Mouse (Mus musculus) embryonic facial prominence, embryonic 10.5 days (tissue): Measurements from ENCODE around the gene Enpp4. TPM values are rescaled to one million over a fixed set of nuclear protein-coding genes. Genes with fewer than 3 reads are reported as not detected.

ENCODE experiments used
- DNase-seq: peaks from one replicate; pipeline ENCODE4 v3.0.0-alpha.2; 2017; ENCODE audit warnings: low spot score
- H3K27ac ChIP-seq: fragments of 300-500 bp; sonication (generic); replicated peaks from 2 replicates; pipeline ENCODE4 v1.5.1; 2016; ENCODE audit warnings: mild to moderate bottlenecking
- H3K27me3 ChIP-seq: fragments of 300-500 bp; sonication (generic); replicated peaks from 2 replicates; pipeline ENCODE4 v1.6.1; 2016; ENCODE audit warnings: low read depth, mild to moderate bottlenecking; ENCODE audit not compliant: poor library complexity, severe bottlenecking
- H3K36me3 ChIP-seq: fragments of 300-500 bp; sonication (generic); replicated peaks from 2 replicates; pipeline ENCODE4 v1.6.1; 2016; ENCODE audit warnings: mild to moderate bottlenecking, moderate library complexity
- H3K4me1 ChIP-seq: fragments of 300-500 bp; sonication (generic); 2 replicates; pipeline ENCODE4 v1.6.1; 2016
- H3K4me3 ChIP-seq: fragments of 300-500 bp; sonication (generic); 2 replicates; pipeline ENCODE4 v1.5.1; 2016; ENCODE audit warnings: mild to moderate bottlenecking, moderate library complexity
- H3K9me3 ChIP-seq: fragments of 300-500 bp; sonication (generic); 2 replicates; pipeline ENCODE4 v1.6.1; 2016; ENCODE audit warnings: mild to moderate bottlenecking
- WGBS: fragments of 180-500 bp; shearing (Covaris S2); methylation state at CpG from one replicate; pipeline ENCODE4 v1.1.7; 2016; 5-methylcytosine and 5-hydroxymethylcytosine counted together
- polyA plus RNA-seq: library from polyadenylated mRNA; unstranded; fragments of >200 nt; fragmentation: Nextera tagmentation; extraction: Ambion mirVana; gene quantifications from 2 replicates; pipeline ENCODE4 v1.2.1, GENCODE M21; 2016

The Enpp4 gene
- polyA plus RNA-seq, 1 experiment from 2014 or later, result 3.1 TPM

- H3K27me3 ChIP-seq, result no peaks in the 10 kb centered on the region
- no peak for DNase-seq
- no peak overlapping the region for H3K4me3 ChIP-seq
- H3K9me3 ChIP-seq, result peaks cover 5% of the 10 kb centered on the region; the same call in 1 of the 2 replicates
- no peak overlapping the region for H3K27ac ChIP-seq
- H3K36me3 ChIP-seq, result no peaks in the 10 kb centered on the region
- H3K4me1 ChIP-seq, result no peaks in the 10 kb centered on the region
- WGBS, result 92% methylated on average over 13 of the region's 13 CpGs
Measured at GRCm38 (mm10) chr17:44129092-44129750, 23.6 kb upstream of the Enpp4 start.

GRCm38 (mm10) chr17:44121366-44122100 is 15.9 kb upstream of the Enpp4 start:
- Histone ChIP-seq H3K9me3 (no peaks in the 10 kb centered on the region), H3K4me1 (peaks cover 13% of the 10 kb centered on the region), H3K4me3 (no peak overlapping the region), H3K36me3 (no peaks in the 10 kb centered on the region), H3K27ac (no peak overlapping the region), H3K27me3 (no peaks in the 10 kb centered on the region)
- peak; percentile 27 for DNase-seq
- WGBS, result 65% methylated on average over 12 of the region's 12 CpGs

GRCm38 (mm10) chr17:44118231-44118630 is 12.6 kb upstream of the Enpp4 start:
- peaks cover 13% of the 10 kb centered on the region for H3K4me1 ChIP-seq
- no peaks in the 10 kb centered on the region for H3K9me3 ChIP-seq
- 72% methylated on average over 4 of the region's 4 CpGs for WGBS
- H3K27ac ChIP-seq, result no peak overlapping the region
- H3K27me3 ChIP-seq, result no peaks in the 10 kb centered on the region
- no peaks in the 10 kb centered on the region for H3K36me3 ChIP-seq
- H3K4me3 ChIP-seq, result no peak overlapping the region
- no peak for DNase-seq

GRCm38 (mm10) chr17:44117721-44118120 is 12.1 kb upstream of the Enpp4 start:
- DNase-seq, result no peak
- Histone ChIP-seq H3K4me3 (no peak overlapping the region), H3K27ac (no peak overlapping the region), H3K4me1 (peaks cover 13% of the 10 kb centered on the region), H3K9me3 (no peaks in the 10 kb centered on the region), H3K27me3 (no peaks in the 10 kb centered on the region), H3K36me3 (no peaks in the 10 kb centered on the region)
- 73% methylated on average over 2 of the region's 2 CpGs for WGBS

GRCm38 (mm10) chr17:44116584-44116983 is 11.0 kb upstream of the Enpp4 start:
- Histone ChIP-seq H3K4me1 (peaks cover 7% of the 10 kb centered on the region), H3K27me3 (no peaks in the 10 kb centered on the region), H3K9me3 (no peaks in the 10 kb centered on the region), H3K27ac (no peak overlapping the region), H3K36me3 (no peaks in the 10 kb centered on the region), H3K4me3 (no peak overlapping the region)
- 77% methylated on average over 2 of the region's 2 CpGs for WGBS
- no peak for DNase-seq

- Histone ChIP-seq H3K36me3 (no peaks in the 10 kb centered on the region), H3K4me3 (no peak overlapping the region), H3K27me3 (peaks cover 40% of the 10 kb centered on the region), H3K4me1 (peaks cover 10% of the 10 kb centered on the region), H3K9me3 (no peaks in the 10 kb centered on the region), H3K27ac (no peak overlapping the region)
- no peak for DNase-seq
- WGBS, result 79% methylated on average over 3 of the region's 3 CpGs
Measured at GRCm38 (mm10) chr17:44108331-44108730, 2.7 kb upstream of the Enpp4 start.

GRCm38 (mm10) chr17:44101961-44102360 is 3.6 kb downstream of the Enpp4 start:
- Histone ChIP-seq H3K4me3 (no peak overlapping the region), H3K4me1 (peaks cover 10% of the 10 kb centered on the region), H3K9me3 (no peaks in the 10 kb centered on the region), H3K27ac (no peak overlapping the region), H3K27me3 (peaks cover 50% of the 10 kb centered on the region), H3K36me3 (no peaks in the 10 kb centered on the region)
- 94% methylated on average over 10 of the region's 10 CpGs for WGBS
- DNase-seq, result no peak

GRCm38 (mm10) chr17:44100906-44101305 is 4.7 kb downstream of the Enpp4 start:
- DNase-seq, result no peak
- Histone ChIP-seq H3K27ac (no peak overlapping the region), H3K36me3 (no peaks in the 10 kb centered on the region), H3K9me3 (no peaks in the 10 kb centered on the region), H3K4me3 (no peak overlapping the region), H3K4me1 (peaks cover 10% of the 10 kb centered on the region), H3K27me3 (peaks cover 39% of the 10 kb centered on the region)
- WGBS, result 71% methylated on average over 9 of the region's 9 CpGs

- peaks cover 10% of the 10 kb centered on the region for H3K4me1 ChIP-seq
- H3K27ac ChIP-seq, result no peak overlapping the region
- H3K36me3 ChIP-seq, result no peaks in the 10 kb centered on the region
- no peak for DNase-seq
- no peaks in the 10 kb centered on the region for H3K9me3 ChIP-seq
- H3K4me3 ChIP-seq, result no peak overlapping the region
- H3K27me3 ChIP-seq, result peaks cover 35% of the 10 kb centered on the region
- WGBS, result 78% methylated on average over 4 of the region's 4 CpGs
Measured at GRCm38 (mm10) chr17:44100486-44100885, 5.1 kb downstream of the Enpp4 start.

GRCm38 (mm10) chr17:44091512-44091911 is 14.1 kb downstream of the Enpp4 start:
- Histone ChIP-seq H3K4me1 (no peaks in the 10 kb centered on the region), H3K27ac (no peak overlapping the region), H3K9me3 (no peaks in the 10 kb centered on the region), H3K4me3 (no peak overlapping the region), H3K27me3 (no peaks in the 10 kb centered on the region), H3K36me3 (no peaks in the 10 kb centered on the region)
- WGBS, result 40% methylated on average over 2 of the region's 2 CpGs
- DNase-seq, result no peak

- DNase-seq, result no peak
- Histone ChIP-seq H3K9me3 (no peaks in the 10 kb centered on the region), H3K36me3 (no peaks in the 10 kb centered on the region), H3K4me1 (no peaks in the 10 kb centered on the region), H3K4me3 (no peak overlapping the region), H3K27ac (no peak overlapping the region), H3K27me3 (no peaks in the 10 kb centered on the region)
- WGBS, result 69% methylated on average over 2 of the region's 2 CpGs
Measured at GRCm38 (mm10) chr17:44090916-44091315, 14.7 kb downstream of the Enpp4 start.

- no peaks in the 10 kb centered on the region for H3K36me3 ChIP-seq
- H3K9me3 ChIP-seq, result no peaks in the 10 kb centered on the region
- 90% methylated on average over 3 of the region's 3 CpGs for WGBS
- H3K4me1 ChIP-seq, result no peaks in the 10 kb centered on the region
- no peaks in the 10 kb centered on the region for H3K27me3 ChIP-seq
- no peak for DNase-seq
- H3K27ac ChIP-seq, result no peak overlapping the region
- H3K4me3 ChIP-seq, result no peak overlapping the region
Measured at GRCm38 (mm10) chr17:44088226-44088625, 17.4 kb downstream of the Enpp4 start.

GRCm38 (mm10) chr17:44083156-44083555 is 22.5 kb downstream of the Enpp4 start:
- Histone ChIP-seq H3K9me3 (no peaks in the 10 kb centered on the region), H3K27ac (no peak overlapping the region), H3K4me1 (peaks cover 11% of the 10 kb centered on the region), H3K4me3 (no peak overlapping the region), H3K36me3 (no peaks in the 10 kb centered on the region), H3K27me3 (peaks cover 3% of the 10 kb centered on the region; the same call in 1 of the 2 replicates)
- no peak for DNase-seq
- WGBS, result 90% methylated on average over 4 of the region's 4 CpGs
